ENCODE assay signal across 15 mouse cellular contexts in the genomic region with DNA sequence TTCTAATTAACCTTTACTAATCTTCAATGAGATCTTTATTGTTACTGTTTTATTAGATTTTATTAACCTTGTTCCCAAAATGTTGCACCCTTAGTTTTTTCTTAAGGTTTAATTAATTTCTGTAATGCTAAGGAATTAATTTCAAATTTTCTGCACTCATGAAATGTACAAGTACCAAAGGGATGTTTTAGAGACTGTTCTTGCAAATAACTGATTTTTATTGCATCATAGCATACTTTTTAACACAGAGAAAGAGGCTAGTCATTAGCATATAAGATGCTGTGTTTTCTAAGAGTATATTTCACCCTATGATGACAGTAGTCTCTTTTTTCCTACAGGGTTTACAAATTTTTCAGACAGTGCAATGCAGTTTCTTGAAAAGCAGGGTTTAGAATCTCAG.
"Had no signal": no experiment of that assay in that cellular context is flagged by ENCODE, and none has a peak within 500 bp of the region (broad histone marks: within the 10 kb centered on the region; RNA-seq: fewer than 3 reads in every experiment).

No protein-coding gene starts in this region.

- H3K4me2 ChIP-seq: neural tube, embryonic 15.5 days; stomach, embryonic 15.5 days had no signal

- H3K9me3 ChIP-seq: neural tube, embryonic 15.5 days; stomach, embryonic 15.5 days had no signal

- H3K27ac ChIP-seq: neural tube, embryonic 15.5 days; stomach, embryonic 15.5 days; stomach, postnatal 0 days had no signal

- H3K4me1 ChIP-seq: stomach, embryonic 15.5 days had no signal

- H3K4me3 ChIP-seq: neural tube, embryonic 15.5 days; stomach, embryonic 15.5 days had no signal

- H3K27me3 ChIP-seq: neural tube, embryonic 15.5 days; stomach, embryonic 15.5 days had no signal

- DNase-seq: retina, postnatal 1 day; right cerebral cortex, adult 18-20 months; right cerebral cortex, postnatal 14 days; right cerebral cortex, postnatal 25 days; right cerebral cortex, postnatal 4 days; spleen, adult 18-20 months; thymus, adult 18-20 months; thymus, adult 2 months; thymus, postnatal 14 days; thymus, postnatal 25 days; thymus, postnatal 36 days; thymus, postnatal 4 days had no signal

- H3K9ac ChIP-seq: neural tube, embryonic 15.5 days; stomach, embryonic 15.5 days had no signal
